Mouse (Mus musculus): ENCODE data around the gene Pga5. TPM values are rescaled to one million over a fixed set of nuclear protein-coding genes. Genes with fewer than 3 reads are reported as not detected.
A peak's percentile ranks its signal among the peaks of the same experiment; 100 is the strongest.

The Pga5 gene
- polyA plus RNA-seq, 1 experiment from 2014 or later: 22,358 TPM

- Histone ChIP-seq H3K36me3 (ENCODE audit: control insufficient read depth, insufficient read depth, low read length) (no peaks in the 10 kb centered on the region), H3K9ac (ENCODE audit: low read length) (no peak overlapping the region), H3K9me3 (ENCODE audit: control insufficient read depth, low read length) (no peaks in the 10 kb centered on the region), H3K4me2 (replicated peaks; ENCODE audit: low read depth) (no peak overlapping the region), H3K4me3 (ENCODE audit: low read depth, low read length) (no peak overlapping the region), H3K4me1 (replicated peaks; ENCODE audit: control insufficient read depth, insufficient read depth) (no peaks in the 10 kb centered on the region; the same call in 1 of the 2 replicates), H3K27ac (replicated peaks) (no peak overlapping the region), H3K27me3 (ENCODE audit: control insufficient read depth, insufficient read depth, low read length) (no peaks in the 10 kb centered on the region)
- TF ChIP-seq EP300 (optimal IDR thresholded peaks at IDR 0.05) (no peak), CTCF (IDR thresholded peaks at IDR 0.05; ENCODE audit: low read depth) (no peak)
- ATAC-seq (ENCODE audit: low FRiP score, low TSS enrichment) (no peak), DNase-seq (ENCODE audit: low spot score) (no peak)
- WGBS: 83% methylated on average over 2 of the region's 2 CpGs
Measured at GRCm38 (mm10) chr19:10645616-10646015, 32.3 kb downstream of the Pga5 start.

- TF ChIP-seq CTCF (IDR thresholded peaks at IDR 0.05; ENCODE audit: low read depth) (no peak), EP300 (optimal IDR thresholded peaks at IDR 0.05) (no peak)
- ATAC-seq (ENCODE audit: low FRiP score, low TSS enrichment) (no peak), DNase-seq (ENCODE audit: low spot score) (no peak)
- no peaks in the 10 kb centered on the region for H3K36me3 ChIP-seq (ENCODE audit: control insufficient read depth, insufficient read depth, low read length)
- H3K4me2 ChIP-seq (replicated peaks; ENCODE audit: low read depth): no peak overlapping the region
- no peaks in the 10 kb centered on the region for H3K9me3 ChIP-seq (ENCODE audit: control insufficient read depth, low read length)
- H3K27me3 ChIP-seq (ENCODE audit: control insufficient read depth, insufficient read depth, low read length): no peaks in the 10 kb centered on the region
- H3K4me1 ChIP-seq (replicated peaks; ENCODE audit: control insufficient read depth, insufficient read depth): no peaks in the 10 kb centered on the region
- H3K4me3 ChIP-seq (ENCODE audit: low read depth, low read length): no peak overlapping the region
- 49% methylated on average over 13 of the region's 13 CpGs for WGBS
- no peak overlapping the region for H3K9ac ChIP-seq (ENCODE audit: low read length)
- no peak overlapping the region for H3K27ac ChIP-seq (replicated peaks)
Measured at GRCm38 (mm10) chr19:10640589-10641378, 37.1 kb downstream of the Pga5 start.

GRCm38 (mm10) chr19:10640080-10640479, 37.8 kb downstream of the Pga5 start:
- Histone ChIP-seq H3K9ac (ENCODE audit: low read length) (no peak overlapping the region), H3K9me3 (ENCODE audit: control insufficient read depth, low read length) (no peaks in the 10 kb centered on the region), H3K4me2 (replicated peaks; ENCODE audit: low read depth) (no peak overlapping the region), H3K27me3 (ENCODE audit: control insufficient read depth, insufficient read depth, low read length) (no peaks in the 10 kb centered on the region; the same call in 1 of the 2 replicates), H3K4me1 (replicated peaks; ENCODE audit: control insufficient read depth, insufficient read depth) (0 out of 2 replicates have a peak, but pooled peaks cover 2% of the 10 kb centered on the region), H3K36me3 (ENCODE audit: control insufficient read depth, insufficient read depth, low read length) (no peaks in the 10 kb centered on the region), H3K4me3 (ENCODE audit: low read depth, low read length) (no peak overlapping the region), H3K27ac (replicated peaks) (no peak overlapping the region)
- no peak for TF ChIP-seq CTCF (IDR thresholded peaks at IDR 0.05; ENCODE audit: low read depth)
- no peak for TF ChIP-seq EP300 (optimal IDR thresholded peaks at IDR 0.05)
- 5% methylated on average over 5 of the region's 5 CpGs for WGBS
- ATAC-seq (ENCODE audit: low FRiP score, low TSS enrichment) (no peak), DNase-seq (ENCODE audit: low spot score) (no peak)

DNA sequence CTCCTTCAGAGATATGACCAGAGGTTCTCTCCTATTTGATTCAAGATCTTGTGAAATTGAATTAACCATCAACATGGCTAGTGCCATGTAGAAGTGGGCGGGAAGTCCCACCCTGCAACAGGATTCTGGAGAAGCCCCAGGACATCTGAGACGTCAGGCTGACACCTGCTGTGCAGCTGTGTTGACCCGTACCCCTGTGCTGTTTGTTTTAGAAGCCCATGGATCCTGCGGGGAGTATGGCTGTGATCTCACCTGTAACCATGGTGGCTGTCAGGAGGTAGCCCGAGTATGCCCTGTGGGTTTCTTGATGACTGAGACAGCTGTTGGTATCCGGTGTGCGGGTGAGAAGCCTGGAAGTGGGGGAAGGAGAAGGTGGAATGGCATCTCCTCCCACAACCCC, 40.0 kb downstream of the Pga5 start:
- H3K4me1 ChIP-seq (replicated peaks; ENCODE audit: control insufficient read depth, insufficient read depth): peaks cover 8% of the 10 kb centered on the region; the same call in 1 of the 2 replicates
- no peaks in the 10 kb centered on the region; the same call in 1 of the 2 replicates for H3K27me3 ChIP-seq (ENCODE audit: control insufficient read depth, insufficient read depth, low read length)
- TF ChIP-seq CTCF (IDR thresholded peaks at IDR 0.05; ENCODE audit: low read depth) (no peak), EP300 (optimal IDR thresholded peaks at IDR 0.05) (no peak)
- DNase-seq (ENCODE audit: low spot score) (no peak), ATAC-seq (ENCODE audit: low FRiP score, low TSS enrichment) (no peak)
- no peaks in the 10 kb centered on the region for H3K36me3 ChIP-seq (ENCODE audit: control insufficient read depth, insufficient read depth, low read length)
- H3K9ac ChIP-seq (ENCODE audit: low read length): no peak overlapping the region
- 47% methylated on average over 7 of the region's 7 CpGs for WGBS
- H3K9me3 ChIP-seq (ENCODE audit: control insufficient read depth, low read length): no peaks in the 10 kb centered on the region
- no peak overlapping the region for H3K4me2 ChIP-seq (replicated peaks; ENCODE audit: low read depth)
- H3K27ac ChIP-seq (replicated peaks): no peak overlapping the region
- H3K4me3 ChIP-seq (ENCODE audit: low read depth, low read length): no peak overlapping the region

DNA sequence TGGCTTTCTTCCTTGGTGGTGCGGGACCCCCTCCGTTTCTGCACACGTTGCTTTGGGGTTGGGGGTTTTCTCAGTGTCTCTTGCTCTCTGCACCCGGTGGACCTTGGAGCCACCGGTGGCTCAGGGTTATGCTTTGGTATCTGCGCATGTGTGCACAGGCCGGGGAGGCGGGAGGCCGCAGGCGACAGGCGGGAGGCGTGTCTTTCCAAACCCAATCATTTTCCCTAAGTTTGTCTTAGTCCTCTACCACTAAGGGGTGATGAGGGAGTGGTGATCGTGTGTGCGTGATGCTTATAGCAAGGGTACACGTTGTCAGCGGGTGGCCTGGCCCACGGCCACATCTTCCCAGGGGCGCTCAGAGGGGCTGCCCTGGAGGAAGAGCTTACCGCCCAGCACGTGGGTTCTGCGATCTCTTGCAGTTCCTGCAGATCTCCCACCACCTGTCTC, 43.0 kb downstream of the Pga5 start:
- no peaks in the 10 kb centered on the region for H3K9me3 ChIP-seq (ENCODE audit: control insufficient read depth, low read length)
- peak overlapping the region; percentile 56 for H3K9ac ChIP-seq (ENCODE audit: low read length)
- TF ChIP-seq CTCF (IDR thresholded peaks at IDR 0.05; ENCODE audit: low read depth): no peak
- no peak for TF ChIP-seq EP300 (optimal IDR thresholded peaks at IDR 0.05)
- peak; percentile 77 for ATAC-seq (ENCODE audit: low FRiP score, low TSS enrichment)
- peak overlapping the region; percentile 86 for H3K4me2 ChIP-seq (replicated peaks; ENCODE audit: low read depth)
- H3K27ac ChIP-seq (replicated peaks): no peak overlapping the region
- peaks cover 8% of the 10 kb centered on the region; the same call in 1 of the 2 replicates for H3K4me1 ChIP-seq (replicated peaks; ENCODE audit: control insufficient read depth, insufficient read depth)
- H3K4me3 ChIP-seq (ENCODE audit: low read depth, low read length): peak overlapping the region; percentile 39
- WGBS: 2% methylated on average over 21 of the region's 21 CpGs
- peak; percentile 74 for DNase-seq (ENCODE audit: low spot score)
- H3K36me3 ChIP-seq (ENCODE audit: control insufficient read depth, insufficient read depth, low read length): no peaks in the 10 kb centered on the region
- no peaks in the 10 kb centered on the region; the same call in 1 of the 2 replicates for H3K27me3 ChIP-seq (ENCODE audit: control insufficient read depth, insufficient read depth, low read length)

Data from stomach, postnatal 0 days (tissue).